Mouse (Mus musculus) stomach, embryonic 14.5 days (tissue): ENCODE data around the gene Slc5a10. TPM values are rescaled to one million over a fixed set of nuclear protein-coding genes. Genes with fewer than 3 reads are reported as not detected.
"Not testable (repeated sequence)": the region's sequence is repeated elsewhere in the genome, so short reads cannot be mapped to it uniquely, and the experiment has no call there.

Experiments
- ATAC-seq: fragments of 200-750 bp; cut with Nextera tagmentation; 2 replicates; pipeline ENCODE4 v1.8.0; 2017; ENCODE audit warnings: low read depth, moderate TSS enrichment; ENCODE audit not compliant: insufficient number of reproducible peaks, insufficient read depth, low FRiP score
- H3K27ac ChIP-seq: fragments of 300-500 bp; sonication (generic); 2 replicates; pipeline ENCODE4 v1.5.1; 2014; ENCODE audit warnings: mild to moderate bottlenecking, low read length, moderate library complexity, mixed read lengths
- H3K27me3 ChIP-seq: fragments of 300-500 bp; sonication (generic); 2 replicates; pipeline ENCODE4 v1.6.1; 2014; ENCODE audit warnings: low read length, control low read depth, mixed read lengths; ENCODE audit not compliant: control insufficient read depth, insufficient read depth
- H3K36me3 ChIP-seq: fragments of 300-500 bp; sonication (generic); 2 replicates; pipeline ENCODE4 v1.6.1; 2014; ENCODE audit warnings: mild to moderate bottlenecking, control low read depth, low read length, moderate library complexity, mixed read lengths; ENCODE audit not compliant: control insufficient read depth, insufficient read depth
- H3K4me1 ChIP-seq: fragments of 300-500 bp; sonication (generic); 2 replicates; pipeline ENCODE4 v1.6.1; 2014; ENCODE audit warnings: low read length, control low read depth, mixed read lengths; ENCODE audit not compliant: control insufficient read depth, insufficient read depth
- H3K4me2 ChIP-seq: fragments of 300-500 bp; sonication (generic); replicated peaks from 2 replicates; pipeline ENCODE4 v1.6.1; 2014; ENCODE audit warnings: low read depth, low read length, control low read depth
- H3K4me3 ChIP-seq: fragments of 300-500 bp; sonication (generic); 2 replicates; pipeline ENCODE4 v1.5.1; 2014; ENCODE audit warnings: low read depth, low read length, control low read depth
- H3K9ac ChIP-seq: fragments of 300-500 bp; sonication (generic); replicated peaks from 2 replicates; pipeline ENCODE4 v1.6.1; 2014; ENCODE audit warnings: low read depth, mild to moderate bottlenecking, control low read depth, low read length, moderate library complexity, mixed read lengths
- H3K9me3 ChIP-seq: fragments of 300-500 bp; sonication (generic); 2 replicates; pipeline ENCODE4 v1.6.1; 2016; ENCODE audit warnings: low read depth, low read length, control low read depth; ENCODE audit not compliant: control insufficient read depth
- WGBS: fragments of 180-500 bp; shearing (Covaris S2); extraction: QIAGEN DNeasy Blood & Tissue Kit; methylation state at CpG from one replicate; pipeline ENCODE4 v1.1.7; 2014; 5-methylcytosine and 5-hydroxymethylcytosine counted together
- polyA plus RNA-seq: library from polyadenylated mRNA; unstranded; fragments of >200 nt; fragmentation: Nextera tagmentation; extraction: Ambion mirVana; gene quantifications from 2 replicates; pipeline ENCODE4 v1.2.1, GENCODE M21; 2014

Slc5a10 gene
- polyA plus RNA-seq, 1 experiment from 2014 or later = not detected

- WGBS = 93% methylated on average over 6 of the region's 6 CpGs
- no peak overlapping the region for H3K27ac ChIP-seq
- H3K36me3 ChIP-seq = no peaks in the 10 kb centered on the region
- no peak overlapping the region for H3K4me3 ChIP-seq
- H3K4me2 ChIP-seq = no peak overlapping the region
- no peak for ATAC-seq
- H3K4me1 ChIP-seq = peaks cover 3% of the 10 kb centered on the region; the same call in 1 of the 2 replicates
- no peak overlapping the region for H3K9ac ChIP-seq
- no peaks in the 10 kb centered on the region for H3K27me3 ChIP-seq
- H3K9me3 ChIP-seq = no peaks in the 10 kb centered on the region
Observed at GRCm38 (mm10) chr11:61639601-61640177, 80.9 kb downstream of the Slc5a10 start.

GRCm38 (mm10) chr11:61638764-61639536 lies 81.7 kb downstream of the Slc5a10 start:
- H3K27ac ChIP-seq = no peak overlapping the region
- no peak overlapping the region for H3K4me2 ChIP-seq
- no peak for ATAC-seq
- H3K9me3 ChIP-seq = no peaks in the 10 kb centered on the region
- no peaks in the 10 kb centered on the region for H3K4me1 ChIP-seq
- H3K27me3 ChIP-seq = no peaks in the 10 kb centered on the region
- WGBS = 75% methylated on average over 12 of the region's 12 CpGs
- H3K36me3 ChIP-seq = no peaks in the 10 kb centered on the region
- H3K4me3 ChIP-seq = no peak overlapping the region
- no peak overlapping the region for H3K9ac ChIP-seq

- H3K4me1 ChIP-seq = no peaks in the 10 kb centered on the region
- WGBS = 92% methylated on average over 3 of the region's 3 CpGs
- H3K36me3 ChIP-seq = no peaks in the 10 kb centered on the region
- H3K27ac ChIP-seq = no peak overlapping the region
- ATAC-seq = no peak
- H3K4me3 ChIP-seq = no peak overlapping the region
- no peaks in the 10 kb centered on the region for H3K27me3 ChIP-seq
- no peak overlapping the region for H3K9ac ChIP-seq
- H3K9me3 ChIP-seq = no peaks in the 10 kb centered on the region
- no peak overlapping the region for H3K4me2 ChIP-seq
Observed at GRCm38 (mm10) chr11:61637856-61638255, 82.8 kb downstream of the Slc5a10 start.

GRCm38 (mm10) chr11:61637413-61637812 lies 83.2 kb downstream of the Slc5a10 start:
- Histone ChIP-seq H3K27ac (no peak overlapping the region), H3K27me3 (no peaks in the 10 kb centered on the region), H3K9ac (no peak overlapping the region), H3K4me2 (no peak overlapping the region), H3K9me3 (no peaks in the 10 kb centered on the region), H3K4me1 (no peaks in the 10 kb centered on the region), H3K4me3 (no peak overlapping the region), H3K36me3 (no peaks in the 10 kb centered on the region)
- ATAC-seq = no peak
- 50% methylated on average over 1 of the region's 1 CpGs for WGBS

- 92% methylated on average over 3 of the region's 4 CpGs for WGBS
Observed at GRCm38 (mm10) chr11:61636309-61636708, 84.3 kb downstream of the Slc5a10 start.

GRCm38 (mm10) chr11:61629621-61630020 lies 91.0 kb downstream of the Slc5a10 start:
- no peaks in the 10 kb centered on the region for H3K4me1 ChIP-seq
- H3K9me3 ChIP-seq = no peaks in the 10 kb centered on the region
- no peak overlapping the region for H3K9ac ChIP-seq
- WGBS = 60% methylated on average over 3 of the region's 3 CpGs
- no peak for ATAC-seq
- H3K4me2 ChIP-seq = no peak overlapping the region
- no peak overlapping the region for H3K4me3 ChIP-seq
- no peaks in the 10 kb centered on the region for H3K36me3 ChIP-seq
- no peak overlapping the region for H3K27ac ChIP-seq
- no peaks in the 10 kb centered on the region for H3K27me3 ChIP-seq

More at GRCm38 (mm10) chr11:61636309-61636708, 84.3 kb downstream of the Slc5a10 start:
- not testable (repeated sequence) for H3K4me2 ChIP-seq, H3K9ac ChIP-seq, H3K36me3 ChIP-seq, H3K9me3 ChIP-seq, ATAC-seq, H3K27ac ChIP-seq, H3K27me3 ChIP-seq, H3K4me1 ChIP-seq, H3K4me3 ChIP-seq

- ATAC-seq = no peak
- Histone ChIP-seq H3K9ac (no peak overlapping the region), H3K9me3 (no peaks in the 10 kb centered on the region), H3K27ac (no peak overlapping the region), H3K4me3 (no peak overlapping the region), H3K36me3 (no peaks in the 10 kb centered on the region), H3K4me1 (no peaks in the 10 kb centered on the region), H3K27me3 (no peaks in the 10 kb centered on the region), H3K4me2 (no peak overlapping the region)
- WGBS = 92% methylated on average over 1 of the region's 1 CpGs
Observed at GRCm38 (mm10) chr11:61626509-61626908, 94.1 kb downstream of the Slc5a10 start.

GRCm38 (mm10) chr11:61625136-61625535 lies 95.5 kb downstream of the Slc5a10 start:
- no peaks in the 10 kb centered on the region for H3K36me3 ChIP-seq
- ATAC-seq = no peak
- WGBS = 80% methylated on average over 7 of the region's 7 CpGs
- H3K9me3 ChIP-seq = no peaks in the 10 kb centered on the region
- H3K4me3 ChIP-seq = no peak overlapping the region
- H3K27ac ChIP-seq = no peak overlapping the region
- no peaks in the 10 kb centered on the region for H3K27me3 ChIP-seq
- H3K4me2 ChIP-seq = no peak overlapping the region
- no peak overlapping the region for H3K9ac ChIP-seq
- H3K4me1 ChIP-seq = no peaks in the 10 kb centered on the region
